Mouse (Mus musculus) limb, embryonic 10.5 days (tissue): ENCODE results near the gene Obp2a. TPM values are rescaled to one million over a fixed set of nuclear protein-coding genes. Genes with fewer than 3 reads are reported as not detected.
"Not testable (repeated sequence)": the region's sequence is repeated elsewhere in the genome, so short reads cannot be mapped to it uniquely, and the experiment has no call there.

Experiments
- DNase-seq: peaks from one replicate; pipeline ENCODE4 v3.0.0-alpha.2; 2017; ENCODE audit warnings: low spot score
- H3K27ac ChIP-seq: fragments of 300-500 bp; sonication (generic); 2 replicates; pipeline ENCODE4 v1.5.1; 2016; ENCODE audit warnings: mild to moderate bottlenecking
- H3K27me3 ChIP-seq: fragments of 300-500 bp; sonication (generic); 2 replicates; pipeline ENCODE4 v1.6.1; 2016; ENCODE audit warnings: low read depth, mild to moderate bottlenecking; ENCODE audit not compliant: poor library complexity, severe bottlenecking
- H3K36me3 ChIP-seq: fragments of 300-500 bp; sonication (generic); 2 replicates; pipeline ENCODE4 v1.6.1; 2016; ENCODE audit warnings: mild to moderate bottlenecking, moderate library complexity
- H3K4me1 ChIP-seq: fragments of 300-500 bp; sonication (generic); 2 replicates; pipeline ENCODE4 v1.6.1; 2016
- H3K4me3 ChIP-seq: fragments of 300-500 bp; sonication (generic); 2 replicates; pipeline ENCODE4 v1.5.1; 2016; ENCODE audit warnings: mild to moderate bottlenecking, moderate library complexity
- H3K9me3 ChIP-seq: fragments of 300-500 bp; sonication (generic); replicated peaks from 2 replicates; pipeline ENCODE4 v1.6.1; 2016; ENCODE audit warnings: mild to moderate bottlenecking
- WGBS: fragments of 180-500 bp; shearing (Covaris S2); methylation state at CpG from one replicate; pipeline ENCODE4 v1.1.7; 2016; 5-methylcytosine and 5-hydroxymethylcytosine counted together
- polyA plus RNA-seq: library from polyadenylated mRNA; unstranded; fragments of >200 nt; fragmentation: Nextera tagmentation; extraction: Ambion mirVana; gene quantifications from 2 replicates; pipeline ENCODE4 v1.2.1, GENCODE M21; 2016

Obp2a gene
- polyA plus RNA-seq, 1 experiment from 2014 or later = not detected

DNA sequence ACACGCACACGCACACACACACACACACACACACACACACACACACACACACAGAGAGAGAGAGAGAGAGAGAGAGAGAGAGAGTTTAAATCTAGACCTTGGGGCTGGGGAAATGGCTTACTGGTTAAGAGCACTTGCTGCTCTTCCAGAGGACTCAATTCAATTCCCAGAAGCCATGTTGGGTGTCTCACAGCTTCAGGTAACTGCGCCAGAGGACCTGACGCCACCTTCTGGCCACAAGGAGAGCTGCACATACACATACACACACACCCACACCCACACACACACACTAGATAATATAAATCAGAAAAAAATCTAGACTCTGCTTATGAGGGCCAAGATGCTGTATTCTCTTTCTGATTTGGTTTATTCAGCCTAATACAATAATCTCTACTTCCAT lies 12.9 kb upstream of the Obp2a start:
- Histone ChIP-seq H3K9me3 (no peaks in the 10 kb centered on the region), H3K27me3 (no peaks in the 10 kb centered on the region), H3K36me3 (no peaks in the 10 kb centered on the region), H3K4me3 (no peak overlapping the region), H3K27ac (no peak overlapping the region), H3K4me1 (no peaks in the 10 kb centered on the region)
- 81% methylated on average over 4 of the region's 4 CpGs for WGBS
- no peak for DNase-seq

DNA sequence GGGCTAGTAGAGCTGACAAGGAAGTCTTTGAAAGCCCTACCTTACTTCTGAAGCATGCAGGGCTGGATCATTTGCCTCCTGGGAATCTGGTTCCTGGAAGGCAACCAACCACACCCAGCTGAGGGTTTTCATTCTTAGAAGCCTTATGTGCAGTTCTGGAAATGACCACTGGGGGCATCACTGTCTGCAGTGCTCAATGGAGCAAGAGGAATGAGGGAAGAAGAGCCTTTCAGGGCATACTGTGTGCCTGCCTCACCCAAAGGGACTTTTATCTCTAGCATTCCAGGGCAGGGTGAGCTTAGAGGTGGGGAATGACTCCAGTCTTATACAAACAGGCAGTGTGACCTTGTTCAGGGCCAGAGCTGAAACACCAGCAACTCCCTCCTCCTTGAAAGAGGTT lies 5.2 kb upstream of the Obp2a start:
- peak; percentile 69 for DNase-seq
- Histone ChIP-seq H3K4me1 (no peaks in the 10 kb centered on the region), H3K27me3 (no peaks in the 10 kb centered on the region), H3K36me3 (no peaks in the 10 kb centered on the region), H3K4me3 (no peak overlapping the region), H3K27ac (no peak overlapping the region), H3K9me3 (no peaks in the 10 kb centered on the region)

DNA sequence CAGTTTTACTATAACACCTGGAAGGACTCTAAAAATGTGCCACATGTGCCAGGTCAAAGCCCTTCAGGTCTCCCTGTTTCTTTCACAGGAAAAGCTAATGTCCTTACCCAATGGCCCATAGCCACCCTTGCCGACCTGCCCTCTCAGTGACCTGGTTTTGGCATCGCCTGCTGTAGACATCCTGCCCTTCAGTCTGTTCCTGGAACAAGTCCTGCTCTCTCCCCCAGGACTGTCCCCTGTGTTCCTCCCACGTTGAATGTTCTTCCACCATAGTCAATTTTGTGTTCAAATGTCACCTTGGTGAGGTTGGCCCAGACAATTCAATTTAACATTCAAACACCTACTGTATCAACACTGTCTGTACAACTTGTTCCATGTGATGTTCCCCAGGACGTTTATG lies 2.9 kb upstream of the Obp2a start:
- Histone ChIP-seq H3K4me3 (no peak overlapping the region), H3K27ac (no peak overlapping the region), H3K9me3 (no peaks in the 10 kb centered on the region), H3K27me3 (no peaks in the 10 kb centered on the region), H3K36me3 (no peaks in the 10 kb centered on the region), H3K4me1 (no peaks in the 10 kb centered on the region)
- DNase-seq = no peak
- 76% methylated on average over 4 of the region's 4 CpGs for WGBS

DNA sequence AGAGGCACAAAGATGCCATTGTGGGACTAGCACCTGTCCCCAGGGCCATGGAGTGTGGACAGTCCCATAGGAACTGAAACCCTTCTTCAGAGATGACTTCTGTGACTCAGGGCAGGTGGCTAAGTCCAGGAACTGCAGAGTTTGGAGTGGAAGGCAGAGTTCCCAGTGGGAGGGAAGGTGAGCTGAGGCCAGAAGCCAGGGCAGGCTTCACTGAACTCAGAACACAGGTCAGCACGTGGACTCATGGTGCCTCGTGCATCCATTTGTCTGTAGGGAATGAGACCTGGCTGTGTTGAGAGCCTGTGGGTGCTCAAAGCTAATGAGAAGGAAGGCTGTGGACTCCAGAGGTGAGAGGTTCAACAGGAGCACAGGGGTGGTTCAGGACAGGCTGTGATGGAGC lies 1.1 kb upstream of the Obp2a start:
- no peaks in the 10 kb centered on the region for H3K4me1 ChIP-seq
- no peaks in the 10 kb centered on the region for H3K36me3 ChIP-seq
- no peak for DNase-seq
- no peak overlapping the region for H3K27ac ChIP-seq
- no peaks in the 10 kb centered on the region for H3K27me3 ChIP-seq
- no peaks in the 10 kb centered on the region for H3K9me3 ChIP-seq
- WGBS = 84% methylated on average over 2 of the region's 2 CpGs
- no peak overlapping the region for H3K4me3 ChIP-seq

DNA sequence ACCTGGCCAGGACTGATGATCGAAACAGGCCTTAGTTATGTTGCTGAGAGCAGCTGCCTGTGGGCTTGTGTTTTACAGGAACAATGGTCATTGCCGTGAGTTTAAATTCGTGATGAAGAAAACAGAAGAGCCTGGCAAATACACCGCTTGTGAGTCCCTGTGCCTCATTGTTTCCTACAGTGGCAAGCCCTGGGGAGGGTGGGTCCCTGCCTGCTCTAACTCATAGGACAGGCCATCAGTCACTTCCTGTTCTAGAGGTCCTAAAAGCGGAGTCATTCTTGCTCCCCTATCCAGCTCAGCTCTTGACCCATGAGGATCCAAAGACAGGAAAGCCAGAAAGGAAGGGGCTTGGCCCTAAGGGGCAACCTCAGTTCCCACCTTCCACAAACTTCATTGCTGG lies 1.2 kb downstream of the Obp2a start:
- no peaks in the 10 kb centered on the region for H3K9me3 ChIP-seq
- no peaks in the 10 kb centered on the region for H3K27me3 ChIP-seq
- no peaks in the 10 kb centered on the region for H3K4me1 ChIP-seq
- no peak for DNase-seq
- H3K4me3 ChIP-seq = no peak overlapping the region
- H3K27ac ChIP-seq = no peak overlapping the region
- whole genome bisulfite sequencing = 87% methylated on average over 5 of the region's 5 CpGs
- H3K36me3 ChIP-seq = no peaks in the 10 kb centered on the region

DNA sequence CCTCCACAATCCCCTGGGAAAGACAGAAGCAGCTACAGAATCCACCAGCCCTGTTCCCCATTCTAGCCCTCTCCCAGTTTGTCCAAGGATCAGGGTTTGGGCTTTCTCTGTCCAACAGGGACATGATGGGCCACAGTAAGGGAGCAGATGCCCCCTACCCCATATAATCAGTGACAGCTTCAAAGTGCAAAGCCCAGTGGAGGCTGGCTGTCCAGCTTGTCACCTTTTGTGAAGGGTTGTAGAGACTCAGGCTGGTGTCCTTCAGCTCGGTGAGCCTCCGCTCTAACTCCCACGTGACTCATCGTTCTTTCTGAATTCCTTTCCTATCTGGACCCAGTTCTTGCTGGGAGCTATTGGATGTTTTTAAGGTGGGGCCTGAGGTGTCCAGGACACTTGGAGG lies 3.9 kb downstream of the Obp2a start:
- H3K9me3 ChIP-seq = no peaks in the 10 kb centered on the region
- no peak overlapping the region for H3K27ac ChIP-seq
- H3K27me3 ChIP-seq = no peaks in the 10 kb centered on the region
- DNase-seq = no peak
- no peak overlapping the region for H3K4me3 ChIP-seq
- 81% methylated on average over 4 of the region's 4 CpGs for WGBS
- H3K36me3 ChIP-seq = no peaks in the 10 kb centered on the region
- H3K4me1 ChIP-seq = peaks cover 18% of the 10 kb centered on the region

DNA sequence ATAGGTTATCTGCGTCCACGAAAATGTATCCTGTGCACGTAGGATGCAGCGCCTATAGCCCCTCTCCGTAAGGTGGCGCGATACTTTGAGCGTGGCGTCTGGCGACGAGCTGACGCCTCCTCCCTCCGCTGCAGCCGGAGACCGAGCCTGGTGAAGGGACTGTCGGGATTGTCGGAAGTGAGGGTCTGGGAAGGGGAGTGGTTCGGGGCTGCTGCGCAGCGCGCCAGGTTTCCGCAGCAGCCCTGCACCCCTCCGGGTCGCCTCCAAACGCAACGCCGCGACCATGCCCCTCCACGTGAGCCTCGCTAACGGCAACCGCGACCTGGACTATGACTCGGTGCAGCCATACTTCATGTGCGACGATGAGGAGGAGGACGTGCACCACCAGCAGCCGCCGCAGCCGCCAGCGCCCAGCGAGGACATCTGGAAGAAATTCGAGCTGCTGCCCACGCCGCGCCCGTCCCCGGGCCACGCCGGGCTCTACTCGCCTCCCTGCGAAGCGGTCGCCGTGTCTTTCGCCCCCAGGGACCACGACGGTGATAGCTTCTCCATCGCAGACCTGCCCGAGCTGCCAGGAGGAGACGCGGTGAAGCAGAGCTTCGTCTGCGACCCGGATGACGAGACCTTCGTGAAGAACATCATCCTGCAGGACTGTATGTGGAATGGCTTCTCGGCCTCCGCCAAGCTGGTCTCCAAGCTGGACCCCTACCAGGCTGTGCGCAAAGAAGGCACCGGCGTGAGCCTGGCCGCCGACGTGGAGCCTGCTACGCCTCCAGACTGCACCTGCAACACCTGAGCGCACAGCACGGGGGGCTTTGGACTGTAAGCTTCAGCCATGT lies 7.0 kb downstream of the Obp2a start, which contains the start of gene Bmyc:
Gene Bmyc (plus strand): TSS at position 97 of the 839 bp plus-strand sequence.
- WGBS = under 1% methylated on average over 78 of the region's 78 CpGs
- Histone ChIP-seq H3K27me3 (no peaks in the 10 kb centered on the region), H3K9me3 (no peaks in the 10 kb centered on the region), H3K4me3 (peak within 1 kb of the TSS; percentile 72), H3K27ac (peak within 1 kb of the TSS; percentile 82), H3K4me1 (peaks cover 25% of the 10 kb centered on the region), H3K36me3 (0 out of 2 replicates have a peak, but pooled peaks cover 2% of the 10 kb centered on the region)
- DNase-seq = peak; percentile 87

DNA sequence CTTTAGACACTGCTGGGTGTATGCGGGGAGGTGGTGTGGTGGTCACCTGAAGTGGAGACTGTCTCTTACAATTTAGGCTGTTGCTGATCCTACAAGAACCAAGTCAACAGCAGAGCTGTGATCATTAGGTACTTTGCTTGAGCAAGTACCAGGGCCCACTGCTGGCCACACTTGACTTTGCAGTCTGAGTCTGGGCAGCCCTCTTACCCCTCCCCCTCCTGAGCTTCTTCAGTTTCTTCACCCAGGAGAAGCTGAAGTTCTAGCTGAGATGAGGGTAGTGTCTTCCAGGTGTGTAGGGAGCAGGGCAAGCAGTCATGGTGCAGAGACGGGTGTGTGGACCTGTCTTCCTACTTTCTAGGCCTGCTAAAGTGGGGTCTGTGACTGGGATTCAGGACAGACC lies 8.3 kb downstream of the Obp2a start:
- WGBS = 85% methylated on average over 2 of the region's 2 CpGs
- Histone ChIP-seq H3K27me3 (no peaks in the 10 kb centered on the region), H3K36me3 (0 out of 2 replicates have a peak, but pooled peaks cover 2% of the 10 kb centered on the region), H3K4me1 (peaks cover 26% of the 10 kb centered on the region), H3K9me3 (no peaks in the 10 kb centered on the region), H3K27ac (0 out of 2 replicates have a peak overlapping the region, but pooled peaks have one; percentile 9), H3K4me3 (peak overlapping the region; percentile 20)
- DNase-seq = no peak

DNA sequence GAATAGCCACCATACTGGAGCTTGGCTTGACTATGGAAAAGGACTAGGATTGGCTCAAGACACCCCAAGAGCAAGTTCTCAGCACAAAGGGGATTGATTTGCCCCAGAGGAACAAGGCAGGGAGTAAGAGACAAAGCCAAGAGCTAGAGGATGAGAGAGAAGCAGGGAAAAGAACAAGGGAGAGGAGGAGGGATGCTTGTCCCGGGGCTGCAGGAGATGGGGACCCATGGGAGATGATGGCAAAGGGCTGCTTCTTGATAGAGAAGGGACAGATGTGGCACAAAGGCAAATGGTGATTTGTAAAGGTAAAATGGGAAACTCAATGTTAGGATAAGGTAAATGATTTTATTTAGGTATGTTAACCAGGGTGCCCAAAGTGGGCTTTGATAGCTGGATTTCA lies 9.2 kb downstream of the Obp2a start:
- not testable (repeated sequence) for H3K4me3 ChIP-seq, H3K36me3 ChIP-seq, DNase-seq, H3K27ac ChIP-seq, H3K27me3 ChIP-seq, H3K9me3 ChIP-seq
- peaks cover 26% of the 10 kb centered on the region for H3K4me1 ChIP-seq
- 88% methylated on average over 1 of the region's 1 CpGs for WGBS

DNA sequence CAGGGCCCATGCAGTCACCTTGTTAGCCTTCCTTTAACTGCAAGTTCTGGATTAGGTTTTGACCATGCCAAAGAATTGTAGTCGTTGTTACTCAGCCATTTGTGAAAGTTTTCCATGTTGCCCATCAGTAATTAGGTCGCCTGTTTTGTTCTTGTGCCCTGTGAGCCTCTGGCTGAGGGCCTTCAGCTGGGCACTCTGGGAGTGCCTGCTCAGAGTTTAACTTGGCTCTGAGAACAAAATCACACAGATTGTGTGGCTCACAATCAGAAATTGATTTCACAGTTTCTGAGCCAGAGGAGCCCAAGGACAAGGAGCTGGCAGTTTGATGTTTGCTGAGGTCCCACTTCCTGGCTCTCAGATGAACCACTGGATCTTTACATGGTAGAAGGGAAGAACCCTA lies 9.9 kb downstream of the Obp2a start:
- DNase-seq, H3K4me3 ChIP-seq, H3K36me3 ChIP-seq, H3K27ac ChIP-seq, H3K27me3 ChIP-seq, H3K9me3 ChIP-seq: not testable (repeated sequence)
- 73% methylated on average over 2 of the region's 2 CpGs for WGBS
- peaks cover 26% of the 10 kb centered on the region for H3K4me1 ChIP-seq

DNA sequence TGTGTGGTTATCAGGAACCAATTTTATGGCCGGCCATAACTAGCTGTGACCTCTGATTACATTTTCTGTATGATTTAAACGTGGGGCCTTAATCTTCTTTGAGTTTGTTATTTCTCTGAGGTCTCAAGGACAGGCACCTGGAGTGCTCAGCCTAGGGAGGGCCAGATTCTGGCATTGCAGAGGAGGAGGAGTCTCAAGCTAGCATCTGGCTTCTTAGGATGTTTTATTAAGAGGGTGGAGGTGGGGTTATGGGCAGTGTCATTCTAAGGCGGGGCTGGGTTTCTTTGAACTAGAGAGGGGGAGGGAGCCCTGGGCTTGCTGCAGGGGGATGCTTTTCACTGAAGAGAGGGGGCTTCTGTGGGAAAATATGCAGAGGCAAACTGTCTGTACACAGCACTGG lies 11.8 kb downstream of the Obp2a start:
- H3K36me3 ChIP-seq, H3K27me3 ChIP-seq, DNase-seq, H3K9me3 ChIP-seq, H3K27ac ChIP-seq, H3K4me3 ChIP-seq: not testable (repeated sequence)
- peaks cover 24% of the 10 kb centered on the region for H3K4me1 ChIP-seq
- 13% methylated on average over 3 of the region's 3 CpGs for WGBS

DNA sequence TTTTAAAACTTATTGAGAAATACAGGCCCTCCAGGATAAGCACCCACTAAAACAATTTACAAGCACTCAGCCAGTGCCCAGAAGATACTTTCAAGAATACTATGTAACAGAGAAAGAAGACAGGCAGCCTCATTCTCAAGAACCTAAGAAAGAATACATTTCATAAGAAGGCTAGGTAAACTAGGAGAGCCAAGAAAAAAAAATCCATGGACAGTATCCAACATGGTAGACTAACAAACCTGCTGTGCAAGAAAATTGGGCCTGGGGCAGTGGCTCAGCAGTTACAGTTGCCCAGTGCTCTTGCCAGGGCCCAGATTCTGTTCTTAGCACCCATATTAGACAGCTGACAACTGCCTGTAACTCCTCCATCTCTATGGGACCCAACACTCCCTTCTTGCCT lies 17.4 kb downstream of the Obp2a start:
- Histone ChIP-seq H3K9me3 (no peaks in the 10 kb centered on the region), H3K4me3 (no peak overlapping the region)
- no peak for DNase-seq

DNA sequence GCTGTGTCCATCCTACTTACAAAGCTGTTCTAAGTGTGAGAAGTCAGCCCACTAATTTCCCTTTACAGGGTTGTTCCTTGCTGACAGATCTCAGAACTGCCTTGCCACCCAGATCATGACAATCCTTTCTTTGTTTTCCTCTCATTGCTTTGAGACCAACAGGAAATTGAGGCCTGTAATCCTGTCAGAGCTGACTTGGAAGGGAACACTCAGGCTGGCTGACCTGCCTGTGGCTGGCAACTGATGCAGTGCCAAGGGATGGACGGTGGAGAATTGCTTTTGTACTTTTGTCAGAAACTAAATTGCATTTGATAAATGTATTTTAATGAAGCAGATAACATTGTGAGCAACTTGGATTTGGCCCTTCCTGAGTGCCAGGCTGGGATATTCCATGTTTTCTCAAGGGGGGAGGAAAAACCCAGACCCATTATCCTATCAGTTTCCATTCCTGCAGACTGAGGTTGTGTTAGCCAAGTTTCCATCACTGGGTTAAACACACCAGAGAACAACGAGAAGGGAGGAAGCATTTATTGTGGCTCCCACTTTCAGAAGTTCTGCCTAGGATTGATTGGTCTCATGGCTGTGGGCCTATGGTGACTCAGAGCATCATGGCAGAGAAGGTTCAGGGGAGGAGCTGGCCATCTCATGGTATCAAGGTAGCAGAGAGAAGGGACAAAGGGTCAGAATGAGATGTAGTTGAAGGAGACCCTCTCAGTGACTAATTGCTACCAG lies 33.5 kb downstream of the Obp2a start:
- Histone ChIP-seq H3K36me3 (no peaks in the 10 kb centered on the region), H3K9me3 (no peaks in the 10 kb centered on the region), H3K27me3 (no peaks in the 10 kb centered on the region), H3K27ac (no peak overlapping the region), H3K4me3 (no peak overlapping the region), H3K4me1 (0 out of 2 replicates have a peak, but pooled peaks cover 2% of the 10 kb centered on the region)
- DNase-seq = no peak
- 70% methylated on average over 2 of the region's 2 CpGs for WGBS

More for the DNA sequence above, 17.4 kb downstream of the Obp2a start:
- Histone ChIP-seq H3K27me3 (no peaks in the 10 kb centered on the region), H3K27ac (no peak overlapping the region), H3K4me1 (no peaks in the 10 kb centered on the region), H3K36me3 (no peaks in the 10 kb centered on the region)
